Mouse (Mus musculus) midbrain, embryonic 14.5 days (tissue): ENCODE data around the gene Ces3b. TPM values are rescaled to one million over a fixed set of nuclear protein-coding genes. Genes with fewer than 3 reads are reported as not detected.
A peak's percentile ranks its signal among the peaks of the same experiment; 100 is the strongest.
"Not testable (repeated sequence)": the region's sequence is repeated elsewhere in the genome, so short reads cannot be mapped to it uniquely, and the experiment has no call there.

Experiments
- ATAC-seq: fragments of 200-750 bp; cut with Nextera tagmentation; 2 replicates; pipeline ENCODE4 v1.8.0; 2017; ENCODE audit warnings: moderate number of reproducible peaks, moderate library complexity; ENCODE audit not compliant: low FRiP score, low TSS enrichment
- DNase-seq: peaks from one replicate; pipeline ENCODE4 v3.0.0-alpha.2; 2015
- H3K27ac ChIP-seq: fragments of 300-500 bp; sonication (generic); replicated peaks from 2 replicates; pipeline ENCODE4 v1.5.1; 2014; ENCODE audit warnings: mild to moderate bottlenecking, low read depth, low read length, moderate library complexity
- H3K27me3 ChIP-seq: fragments of 300-500 bp; sonication (generic); 2 replicates; pipeline ENCODE4 v1.6.1; 2014; ENCODE audit warnings: low read length, control low read depth, mixed read lengths; ENCODE audit not compliant: control insufficient read depth, insufficient read depth
- H3K36me3 ChIP-seq: fragments of 300-500 bp; sonication (generic); 2 replicates; pipeline ENCODE4 v1.6.1; 2014; ENCODE audit warnings: low read length, control low read depth; ENCODE audit not compliant: control insufficient read depth, insufficient read depth
- H3K4me1 ChIP-seq: fragments of 300-500 bp; sonication (generic); 2 replicates; pipeline ENCODE4 v1.6.1; 2014; ENCODE audit warnings: mild to moderate bottlenecking, antibody characterized with exemption, low read length, control low read depth; ENCODE audit not compliant: control insufficient read depth, insufficient read depth
- H3K4me2 ChIP-seq: fragments of 300-500 bp; sonication (generic); 2 replicates; pipeline ENCODE4 v1.6.1; 2014; ENCODE audit warnings: mild to moderate bottlenecking, low read length, moderate library complexity
- H3K4me3 ChIP-seq: fragments of 300-500 bp; sonication (generic); replicated peaks from 2 replicates; pipeline ENCODE4 v1.5.1; 2014; ENCODE audit warnings: low read depth, low read length
- H3K9ac ChIP-seq: fragments of 300-500 bp; sonication (generic); replicated peaks from 2 replicates; pipeline ENCODE4 v1.6.1; 2014; ENCODE audit warnings: mild to moderate bottlenecking, low read length, moderate library complexity
- H3K9me3 ChIP-seq: fragments of 300-500 bp; sonication (generic); 2 replicates; pipeline ENCODE4 v1.6.1; 2016; ENCODE audit warnings: low read length, control low read depth, mixed read lengths; ENCODE audit not compliant: control insufficient read depth
- WGBS: fragments of 180-500 bp; shearing (Covaris S2); extraction: QIAGEN DNeasy Blood & Tissue Kit; methylation state at CpG from one replicate; pipeline ENCODE4 v1.1.7; 2014; 5-methylcytosine and 5-hydroxymethylcytosine counted together
- polyA plus RNA-seq: library from polyadenylated mRNA; unstranded; fragments of >200 nt; fragmentation: Nextera tagmentation; extraction: Ambion mirVana; gene quantifications from 2 replicates; pipeline ENCODE4 v1.2.1, GENCODE M21; 2014

The Ces3b gene
- polyA plus RNA-seq = not detected in 2 replicates

DNA sequence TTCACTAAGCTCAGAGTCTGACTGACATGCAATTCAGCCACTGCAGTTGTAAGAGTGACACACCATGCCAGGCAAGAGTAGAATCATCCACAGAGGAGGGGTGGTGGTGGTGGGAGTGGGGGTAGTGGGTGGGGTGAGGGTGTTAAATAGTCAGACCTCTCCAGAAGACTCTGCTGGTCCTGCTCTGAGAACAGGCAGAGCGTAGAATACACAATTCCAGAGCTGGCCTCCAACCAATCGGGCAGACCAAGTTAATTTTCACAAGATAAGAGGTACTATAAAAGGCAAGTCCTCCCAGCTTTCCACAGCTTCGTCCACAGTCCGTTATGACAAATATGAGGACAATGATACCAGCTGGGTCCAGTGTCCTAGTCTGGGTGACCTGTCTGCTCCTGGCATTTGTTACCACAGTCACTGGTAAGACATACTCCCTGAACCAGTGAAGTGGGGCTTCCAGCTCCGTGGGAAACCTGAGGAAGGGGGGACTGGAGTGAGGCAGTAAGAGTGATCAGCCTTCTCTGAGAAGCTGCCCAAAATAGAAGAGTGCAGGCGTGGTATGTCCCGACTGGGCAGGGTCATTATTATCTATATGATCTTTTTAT is at the start of gene Ces3b:
TSS of gene Ces3b (plus strand) at position 305 of the 602 bp plus-strand sequence.
- no peak within 1 kb of the TSS for H3K4me2 ChIP-seq
- H3K4me1 ChIP-seq = no peaks in the 10 kb centered on the region
- no peaks in the 10 kb centered on the region for H3K27me3 ChIP-seq
- DNase-seq = no peak
- WGBS = 77% methylated on average over 7 of the region's 7 CpGs
- no peak for ATAC-seq
- no peak within 1 kb of the TSS for H3K9ac ChIP-seq
- no peaks in the 10 kb centered on the region for H3K9me3 ChIP-seq
- no peak within 1 kb of the TSS for H3K4me3 ChIP-seq
- no peaks in the 10 kb centered on the region for H3K36me3 ChIP-seq
- no peak within 1 kb of the TSS for H3K27ac ChIP-seq

DNA sequence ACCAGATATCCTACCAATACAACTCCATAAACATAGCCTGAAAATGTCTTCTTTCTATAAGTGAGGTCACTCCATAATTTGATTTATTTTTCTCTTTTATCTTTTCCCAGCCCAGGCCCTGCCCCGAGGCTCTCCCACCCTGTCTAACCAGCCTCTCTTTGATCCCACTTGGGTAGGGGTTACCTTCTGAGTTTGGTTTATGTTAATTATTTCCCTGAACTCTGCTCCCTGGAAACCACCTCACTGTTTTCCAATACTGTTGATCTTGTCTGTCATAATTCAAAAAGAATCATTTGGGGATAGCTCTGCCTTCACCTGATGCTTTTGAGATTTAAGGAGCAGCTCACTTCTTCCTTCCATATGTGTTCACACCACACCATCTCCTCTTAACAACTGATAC is 40.0 kb upstream of the Ces3b start:
- no peaks in the 10 kb centered on the region for H3K36me3 ChIP-seq

DNA sequence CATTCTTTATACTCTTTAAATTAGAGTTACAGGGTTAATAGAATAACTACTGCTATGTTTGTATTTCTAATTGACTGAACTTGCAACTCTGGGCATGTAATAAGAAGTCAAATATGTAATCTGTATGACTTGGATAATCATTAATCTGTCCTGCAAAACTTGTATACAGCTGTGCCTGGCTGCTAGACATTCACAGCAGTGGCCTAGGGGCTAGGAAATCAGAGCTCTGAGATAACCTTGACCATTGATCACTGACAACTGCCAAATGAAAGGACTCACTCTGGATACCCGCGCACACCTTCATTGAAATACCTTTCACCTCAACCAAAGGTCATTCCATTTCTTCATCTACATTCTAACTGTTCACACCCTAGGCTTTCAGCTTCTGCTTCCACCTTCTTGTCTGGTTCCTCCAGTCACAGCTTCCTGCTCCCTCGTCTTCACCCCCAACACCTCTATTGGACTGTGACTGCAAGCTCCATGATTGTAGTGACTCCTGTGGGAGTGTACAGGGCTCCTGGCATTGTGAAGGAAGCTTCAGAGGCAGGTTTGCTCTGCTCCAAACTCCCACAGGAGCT is 37.6 kb upstream of the Ces3b start:
- H3K4me2 ChIP-seq = no peak overlapping the region
- H3K9ac ChIP-seq = no peak overlapping the region
- 92% methylated on average over 3 of the region's 3 CpGs for WGBS
- no peak overlapping the region for H3K27ac ChIP-seq
- DNase-seq (no peak), ATAC-seq (no peak)
- no peaks in the 10 kb centered on the region for H3K4me1 ChIP-seq
- no peaks in the 10 kb centered on the region for H3K27me3 ChIP-seq
- H3K4me3 ChIP-seq = no peak overlapping the region
- H3K9me3 ChIP-seq = no peaks in the 10 kb centered on the region
- H3K36me3 ChIP-seq = no peaks in the 10 kb centered on the region

More for the DNA sequence above, 40.0 kb upstream of the Ces3b start:
- ATAC-seq (no peak), DNase-seq (no peak)
- Histone ChIP-seq H3K4me3 (no peak overlapping the region), H3K4me1 (no peaks in the 10 kb centered on the region), H3K9ac (no peak overlapping the region), H3K4me2 (no peak overlapping the region), H3K27ac (no peak overlapping the region), H3K27me3 (no peaks in the 10 kb centered on the region), H3K9me3 (no peaks in the 10 kb centered on the region)
- WGBS = 72% methylated on average over 1 of the region's 1 CpGs

DNA sequence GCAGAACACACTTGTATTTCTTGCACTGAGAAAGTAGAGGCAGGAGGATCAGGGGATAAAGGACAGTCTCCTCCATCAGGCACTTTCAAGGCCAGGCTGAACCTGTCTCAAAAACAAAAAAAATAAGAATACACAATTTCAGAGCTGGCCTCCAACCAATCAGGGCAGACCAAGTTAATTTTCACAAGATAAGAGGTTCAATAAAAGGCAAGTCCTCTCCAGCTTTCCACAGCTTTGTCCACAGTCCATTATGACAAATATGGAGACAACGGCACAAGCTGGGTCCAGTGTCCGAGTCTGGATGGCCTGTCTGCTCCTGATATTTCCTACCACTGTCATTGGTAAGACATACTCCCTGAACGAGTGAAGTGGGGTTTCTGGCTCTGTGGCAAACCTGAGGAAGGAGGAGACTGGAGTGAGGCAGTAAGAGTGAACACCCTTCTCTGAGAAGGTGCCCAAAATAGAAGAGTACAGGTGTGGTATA is 35.1 kb upstream of the Ces3b start, which contains the start of gene Ces3a:
TSS of gene Ces3a (plus strand) at position 231 of the 484 bp plus-strand sequence.
- Histone ChIP-seq H3K36me3 (no peaks in the 10 kb centered on the region), H3K27me3 (no peaks in the 10 kb centered on the region), H3K9ac (no peak within 1 kb of the TSS), H3K9me3 (no peaks in the 10 kb centered on the region), H3K4me1 (no peaks in the 10 kb centered on the region), H3K4me2 (no peak within 1 kb of the TSS), H3K27ac (no peak within 1 kb of the TSS), H3K4me3 (no peak within 1 kb of the TSS)
- no peak for DNase-seq
- ATAC-seq = no peak
- 81% methylated on average over 3 of the region's 3 CpGs for WGBS

DNA sequence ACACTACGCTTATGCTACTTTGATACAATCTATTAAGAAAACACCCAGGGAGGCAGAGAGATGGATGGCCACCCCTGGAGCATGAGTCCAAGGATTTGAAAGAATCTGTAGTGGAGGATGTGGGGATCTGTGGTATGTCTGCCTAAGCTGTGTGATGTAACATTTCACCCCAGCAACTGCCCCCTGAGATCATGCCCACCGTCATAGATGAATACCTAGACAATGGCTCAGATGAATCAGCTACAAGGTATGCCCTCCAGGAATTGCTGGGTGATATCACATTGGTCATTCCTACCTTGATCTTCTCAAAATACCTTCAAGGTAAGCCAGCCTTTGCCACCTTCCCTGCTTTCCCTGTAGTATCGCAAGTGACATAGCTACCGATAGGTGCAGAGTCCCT is 27.3 kb upstream of the Ces3b start:
- H3K9me3 ChIP-seq = no peaks in the 10 kb centered on the region
- no peaks in the 10 kb centered on the region for H3K4me1 ChIP-seq
- ATAC-seq (no peak), DNase-seq (no peak)
- H3K4me2 ChIP-seq = no peak overlapping the region
- H3K4me3 ChIP-seq = no peak overlapping the region
- no peaks in the 10 kb centered on the region for H3K36me3 ChIP-seq
- WGBS = 91% methylated on average over 4 of the region's 4 CpGs
- no peak overlapping the region for H3K27ac ChIP-seq
- no peaks in the 10 kb centered on the region for H3K27me3 ChIP-seq
- no peak overlapping the region for H3K9ac ChIP-seq

DNA sequence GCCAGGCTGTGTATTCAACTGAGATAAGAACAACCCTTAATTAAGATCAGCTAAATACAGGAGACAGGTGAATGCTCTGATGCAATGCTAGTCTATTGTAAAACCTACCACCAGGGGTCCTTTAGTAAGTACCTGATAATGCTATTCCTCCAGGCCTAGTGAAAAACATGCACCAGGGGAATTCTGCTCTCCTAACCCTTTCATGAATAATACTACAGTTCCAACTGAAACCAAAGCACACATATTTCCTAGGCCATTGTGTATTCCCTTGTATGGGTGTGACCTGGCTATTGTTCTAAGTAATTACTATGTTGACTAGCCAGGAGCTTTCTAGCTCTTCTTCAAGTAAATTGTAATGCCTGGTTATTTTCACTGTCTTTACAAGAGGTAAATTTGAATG is 23.5 kb upstream of the Ces3b start:
- no peak overlapping the region for H3K4me2 ChIP-seq
- H3K4me1 ChIP-seq = no peaks in the 10 kb centered on the region
- no peak overlapping the region for H3K9ac ChIP-seq
- no peak overlapping the region for H3K4me3 ChIP-seq
- H3K27me3 ChIP-seq = no peaks in the 10 kb centered on the region
- H3K36me3 ChIP-seq = no peaks in the 10 kb centered on the region
- no peaks in the 10 kb centered on the region for H3K9me3 ChIP-seq
- ATAC-seq (no peak), DNase-seq (no peak)
- H3K27ac ChIP-seq = no peak overlapping the region

DNA sequence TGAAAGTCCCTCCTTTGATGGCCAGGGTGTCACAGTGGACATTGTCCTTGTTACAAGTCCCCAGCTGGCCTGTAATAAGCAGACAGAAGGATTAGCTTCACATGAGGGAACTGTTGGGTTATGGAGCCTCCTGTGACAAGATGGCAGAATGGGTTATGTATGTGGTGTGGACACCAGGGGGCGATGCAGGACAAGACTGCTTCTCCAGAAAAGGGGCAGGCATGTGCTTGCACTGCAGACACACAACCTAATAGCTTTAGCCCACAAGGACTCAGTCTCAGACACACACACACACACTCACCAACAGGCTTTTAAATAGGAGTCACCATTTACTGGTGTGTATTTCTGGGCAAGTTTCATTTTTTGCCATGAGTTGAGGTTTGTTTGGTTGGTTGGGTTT is 16.8 kb upstream of the Ces3b start:
- 12% methylated on average over 1 of the region's 1 CpGs for WGBS
- no peak overlapping the region for H3K27ac ChIP-seq
- no peaks in the 10 kb centered on the region for H3K36me3 ChIP-seq
- no peak overlapping the region for H3K4me3 ChIP-seq
- no peak overlapping the region for H3K9ac ChIP-seq
- no peaks in the 10 kb centered on the region for H3K27me3 ChIP-seq
- H3K4me1 ChIP-seq = no peaks in the 10 kb centered on the region
- ATAC-seq = no peak
- H3K4me2 ChIP-seq = no peak overlapping the region
- DNase-seq = peak; percentile 76
- no peaks in the 10 kb centered on the region for H3K9me3 ChIP-seq

DNA sequence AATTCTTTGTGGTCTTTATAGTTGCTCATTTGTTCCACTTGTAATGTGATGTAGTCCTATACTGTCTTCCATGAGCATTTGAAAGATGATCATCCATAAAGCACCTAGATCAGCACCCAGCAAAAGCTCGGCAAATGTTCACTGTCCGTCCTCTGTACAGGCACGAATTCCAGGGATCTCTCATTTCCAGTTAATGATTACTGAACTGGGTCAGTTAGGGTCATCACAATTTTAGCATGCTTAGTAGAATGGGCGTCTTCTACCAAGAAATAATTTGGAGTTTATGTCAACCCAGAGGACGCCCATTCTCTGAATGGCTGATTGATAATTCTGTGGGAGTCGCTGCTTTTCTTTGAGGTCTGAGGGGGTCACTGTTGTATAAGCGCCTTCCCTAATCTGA is 15.6 kb upstream of the Ces3b start:
- H3K4me3 ChIP-seq, ATAC-seq, H3K27me3 ChIP-seq, H3K4me2 ChIP-seq, H3K36me3 ChIP-seq, DNase-seq, H3K9ac ChIP-seq, H3K4me1 ChIP-seq, H3K27ac ChIP-seq, H3K9me3 ChIP-seq: not testable (repeated sequence)
- 80% methylated on average over 7 of the region's 7 CpGs for WGBS

DNA sequence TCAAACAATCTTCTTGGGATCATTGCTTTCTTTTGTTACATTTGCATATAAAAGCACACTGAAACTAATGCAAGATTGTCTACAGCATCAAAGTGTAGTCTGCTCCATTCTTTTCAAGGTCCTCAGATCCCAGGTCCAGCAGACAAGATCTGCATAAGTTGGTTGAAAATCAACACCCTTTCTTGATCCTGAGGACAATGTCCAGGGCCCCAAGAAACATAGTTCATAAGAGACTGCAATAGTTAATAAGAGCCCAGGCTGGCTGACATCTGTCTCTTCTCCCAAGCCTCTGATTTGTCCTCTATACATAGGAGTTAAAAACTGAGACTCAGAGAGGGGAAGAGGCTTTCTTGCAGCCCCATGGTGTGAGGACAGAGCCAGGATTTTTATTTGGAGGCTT is 14.6 kb upstream of the Ces3b start:
- H3K9ac ChIP-seq = no peak overlapping the region
- no peak overlapping the region for H3K4me2 ChIP-seq
- H3K27me3 ChIP-seq = no peaks in the 10 kb centered on the region
- ATAC-seq = no peak
- no peak overlapping the region for H3K4me3 ChIP-seq
- DNase-seq = no peak
- H3K27ac ChIP-seq = no peak overlapping the region
- H3K9me3 ChIP-seq = no peaks in the 10 kb centered on the region; the same call in 1 of the 2 replicates
- H3K36me3 ChIP-seq = no peaks in the 10 kb centered on the region
- H3K4me1 ChIP-seq = no peaks in the 10 kb centered on the region
